Mouse (Mus musculus) B cell, adult (primary cell): ENCODE data around the gene Scgb2b19. TPM values are rescaled to one million over a fixed set of nuclear protein-coding genes. Genes with fewer than 3 reads are reported as not detected.

ENCODE experiments used
- total RNA-seq: library from RNA; stranded (reverse); gene quantifications from 4 replicates; pipeline ENCODE4 v1.2.4, GENCODE M21; 2023; ENCODE audit not compliant: inconsistent age

The Scgb2b19 gene
- not detected in 4 replicates for total RNA-seq

DNA sequence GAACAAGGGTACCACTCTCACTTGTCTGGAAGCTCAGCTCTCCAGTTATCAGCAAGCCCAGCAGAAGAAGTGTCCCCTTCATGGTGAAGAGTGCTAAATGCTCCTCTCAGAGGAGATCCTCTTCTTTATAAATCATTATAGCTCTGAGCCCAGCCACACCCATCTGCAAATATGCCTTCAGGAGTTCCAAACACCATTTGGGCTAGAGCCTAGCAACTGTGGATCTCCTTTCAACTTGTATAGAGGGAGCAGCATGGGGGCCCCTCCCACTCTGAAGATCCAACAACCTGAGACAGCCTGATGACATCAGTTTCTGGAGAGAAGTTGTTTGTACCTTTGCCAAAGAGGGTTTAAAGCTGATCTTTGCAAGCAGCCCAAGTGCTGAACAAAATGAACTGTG is at the start of gene Scgb2b19:
Scgb2b19 (minus strand) TSS at position 101 of the 400 bp plus-strand sequence.

DNA sequence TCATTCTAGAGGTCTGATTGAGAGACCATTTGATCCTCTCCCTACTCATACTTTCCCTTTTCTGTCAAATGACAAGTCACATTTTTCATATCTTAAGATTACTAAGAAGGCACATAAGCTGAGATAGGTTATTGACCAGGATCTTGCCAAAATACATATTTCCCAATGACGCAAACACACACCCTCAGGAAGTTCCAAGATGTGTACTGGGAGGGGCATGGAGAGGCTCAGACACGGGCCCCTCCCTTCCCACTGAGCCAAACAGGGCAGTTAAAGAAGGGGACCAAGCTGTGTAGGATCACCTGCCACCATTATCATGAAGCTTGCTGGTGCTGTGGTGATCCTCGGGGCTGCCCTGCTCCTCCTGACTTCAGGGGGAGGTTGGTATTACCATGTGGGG is 6.9 kb upstream of the Scgb2b19 start, which contains the start of gene Scgb1b19:
Scgb1b19 (plus strand) TSS at position 301 of the 400 bp plus-strand sequence.

Other genes starting within 250 kb of the Scgb2b19 start
- gene Scgb2b17, start 223.8 kb downstream of the Scgb2b19 start, total RNA-seq, result not detected in 4 replicates
- not detected in 4 replicates for gene Scgb1b17, start 216.9 kb downstream of the Scgb2b19 start, total RNA-seq
- gene Scgb2b18, start 106.5 kb downstream of the Scgb2b19 start, total RNA-seq, result not detected in 4 replicates
- not detected in 4 replicates for gene Scgb1b18, start 94.8 kb downstream of the Scgb2b19 start, total RNA-seq
- gene Scgb1b19, start 7.0 kb upstream of the Scgb2b19 start, total RNA-seq, result not detected in 4 replicates
- gene Scgb2b20, start 86.0 kb upstream of the Scgb2b19 start, total RNA-seq, result not detected in 4 replicates
- gene Scgb1b20, start 92.9 kb upstream of the Scgb2b19 start, total RNA-seq, result not detected in 4 replicates
- gene Scgb2b21, start 240.1 kb upstream of the Scgb2b19 start, total RNA-seq, result not detected in 4 replicates